14 mouse cellular contexts compared by ENCODE assay signal in the genomic region with DNA sequence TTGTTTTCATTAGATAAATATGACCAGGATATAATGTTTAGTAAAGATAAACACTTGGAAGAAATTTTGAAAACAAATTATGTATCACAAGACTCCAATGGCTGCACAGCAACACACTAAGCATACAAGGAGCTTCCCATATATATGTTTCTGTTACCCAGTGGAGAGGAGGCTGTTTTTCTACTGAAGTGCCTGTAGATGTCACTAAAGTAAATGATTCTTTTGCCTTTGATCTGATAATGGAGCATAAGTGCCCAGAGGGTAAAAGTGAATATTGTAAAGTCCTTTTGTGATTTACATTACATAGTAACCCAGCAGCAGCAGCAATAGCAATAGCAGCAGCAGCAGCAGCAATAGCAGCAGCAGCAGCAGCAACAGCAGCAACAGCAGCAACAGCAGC.
DNase-seq lines count a peak whose midpoint lies in the region; ATAC-seq and TF ChIP-seq lines count a peak whose summit lies in the region.
"Had no signal": no experiment of that assay in that cellular context is flagged by ENCODE, and none has a peak within 500 bp of the region (broad histone marks: within the 10 kb centered on the region; RNA-seq: fewer than 3 reads in every experiment).

No protein-coding gene starts in this region.

- peak; percentile 81 for TF ChIP-seq CTCF in layer of hippocampus, adult 2 months (conservative IDR thresholded peaks at IDR 0.05)

- ATAC-seq in megakaryocyte-erythroid progenitor cell, adult 5-6 weeks (replicated peaks; ENCODE audit: low FRiP score, low TSS enrichment, poor library complexity, severe bottlenecking) = no peak

- DNase-seq in embryo, embryonic 10 days (ENCODE audit: low spot score) = peak; percentile 23
- no peak for DNase-seq in embryo, embryonic 9.5 days (ENCODE audit: extremely low spot score)
- no peak for DNase-seq in layer of hippocampus, adult 2 months (ENCODE audit: low spot score in 2 of 2)
- no peak for DNase-seq in layer of hippocampus, adult 11-12 months (ENCODE audit: low spot score)
- DNase-seq in A20 (ENCODE audit: low read depth, low spot score) = peak; percentile 22
- peak; percentile 9 for DNase-seq in forelimb bud, embryonic 11.5 days (ENCODE audit: low read depth, low spot score)
- no peak for DNase-seq in ovary, postnatal 14 days (ENCODE audit: low spot score)
- DNase-seq: gastrocnemius, postnatal 14 days; heart, postnatal 10 days; kidney, postnatal 14 days; left cerebral cortex, postnatal 4 days had no signal

- no peak overlapping the region for H3K4me3 ChIP-seq in layer of hippocampus, adult 2 months
- H3K4me3 ChIP-seq: embryonic facial prominence, embryonic 12.5 days had no signal

- H3K27ac ChIP-seq in layer of hippocampus, adult 2 months = no peak overlapping the region
- H3K27ac ChIP-seq: embryonic facial prominence, embryonic 12.5 days; macrophage had no signal

Comparison
In these comparisons a context has a peak if more than half of its experiments do, and no peak if none do; other contexts are left out.
1. DNase-seq: peak in embryo, embryonic 10 days (single experiment), A20 (single experiment) and forelimb bud, embryonic 11.5 days (single experiment); none in embryo, embryonic 9.5 days (single experiment), layer of hippocampus, adult 2 months (0 of 2), layer of hippocampus, adult 11-12 months (single experiment) and ovary, postnatal 14 days (single experiment).